Mouse (Mus musculus): Measurements from ENCODE around the gene Bcr.

Gene Bcr

GRCm38 (mm10) chr10:75093252-75093987 is 33.0 kb downstream of the Bcr start:
- peak; percentile 45 for DNase-seq (ENCODE audit: low read depth, low spot score)

DNA sequence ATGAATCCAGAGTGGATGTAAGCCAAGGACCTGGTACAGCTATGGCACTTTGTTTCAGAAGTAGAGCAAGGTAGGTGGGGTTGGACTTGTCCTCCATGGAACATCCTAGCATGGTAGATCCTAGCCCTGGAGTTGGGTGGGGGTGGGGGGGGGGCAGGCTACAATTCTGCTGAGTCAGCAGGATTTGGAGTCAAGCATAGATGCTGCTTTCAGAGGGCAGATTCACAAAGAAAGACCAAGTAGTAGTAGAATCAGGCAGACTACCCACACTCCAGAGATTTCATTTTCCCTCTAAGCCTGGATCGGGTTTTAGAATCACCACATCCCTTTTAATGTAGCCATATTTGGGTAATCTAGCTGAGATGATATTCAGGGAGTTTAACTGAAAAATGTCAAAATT is 33.9 kb downstream of the Bcr start:
- DNase-seq (ENCODE audit: low read depth, low spot score), result no peak

DNA sequence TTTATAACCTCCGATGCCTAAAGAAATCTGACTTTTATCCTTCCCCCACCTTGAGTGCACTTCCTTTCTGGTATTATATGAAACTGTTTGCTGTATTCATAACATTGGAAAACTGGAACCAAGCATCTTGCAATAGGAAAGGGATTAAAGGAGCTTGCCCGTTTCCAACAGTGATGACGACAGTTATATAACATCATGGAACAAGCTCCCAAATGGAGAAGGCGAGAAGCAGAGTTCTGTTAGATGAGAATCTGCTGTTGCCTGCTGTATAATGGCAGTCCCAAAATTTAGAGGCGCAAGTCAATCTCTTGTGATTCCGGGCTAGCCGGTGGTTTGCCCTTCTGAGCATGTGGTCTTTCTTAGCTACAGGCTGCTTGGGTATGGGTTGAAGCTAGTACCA is 34.8 kb downstream of the Bcr start:
- no peak for DNase-seq (ENCODE audit: low read depth, low spot score)

GRCm38 (mm10) chr10:75098446-75099183 is 38.2 kb downstream of the Bcr start:
- peak; percentile 66 for DNase-seq (ENCODE audit: low read depth, low spot score)

DNA sequence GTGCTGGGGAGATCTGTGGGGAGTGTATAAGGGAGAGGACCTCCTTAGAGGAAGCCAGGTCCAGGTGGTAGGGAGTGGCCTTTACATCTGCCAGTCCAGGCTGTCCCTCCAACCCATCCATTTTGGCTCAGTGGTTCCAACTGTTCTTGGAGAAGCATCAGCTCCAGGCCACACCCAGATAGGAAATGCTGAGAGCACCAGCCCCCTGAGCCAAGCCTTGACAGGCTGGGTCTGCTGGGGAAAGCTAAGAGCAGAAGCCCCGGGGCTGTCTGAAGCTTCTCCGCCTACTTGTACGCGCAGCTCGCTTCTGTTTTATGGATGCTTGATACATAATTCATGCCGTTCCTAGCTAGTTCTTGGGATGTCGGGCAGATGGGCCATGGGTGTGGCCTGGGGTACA is 39.9 kb downstream of the Bcr start:
- no peak for DNase-seq (ENCODE audit: low read depth, low spot score)

DNA sequence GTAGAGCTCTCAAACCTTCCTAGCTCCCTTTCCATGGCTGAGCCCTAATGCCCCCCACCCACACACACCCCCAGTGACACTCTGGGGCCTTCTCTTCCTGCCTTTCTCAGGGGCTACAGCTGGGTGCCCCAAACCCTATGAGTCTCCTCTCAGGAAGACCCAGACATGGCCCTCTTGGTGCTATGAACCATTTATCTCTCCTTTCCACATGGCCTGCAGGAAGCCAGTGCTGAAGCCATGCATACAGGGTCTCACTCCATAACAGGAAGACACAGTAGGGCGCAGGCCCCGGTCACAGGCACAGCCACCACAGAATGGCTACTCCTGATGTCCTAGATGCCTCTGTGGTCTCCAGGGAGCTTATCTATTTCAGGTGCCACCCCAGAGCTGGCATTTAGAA is 43.1 kb downstream of the Bcr start:
- DNase-seq (ENCODE audit: low read depth, low spot score), result no peak

GRCm38 (mm10) chr10:75104191-75105098 is 44.1 kb downstream of the Bcr start:
- no peak for DNase-seq (ENCODE audit: low read depth, low spot score)

- DNase-seq (ENCODE audit: low read depth, low spot score), result no peak
These were observed 44.7 kb downstream of the Bcr start for GRCm38 (mm10) chr10:75105099-75105461.

DNA sequence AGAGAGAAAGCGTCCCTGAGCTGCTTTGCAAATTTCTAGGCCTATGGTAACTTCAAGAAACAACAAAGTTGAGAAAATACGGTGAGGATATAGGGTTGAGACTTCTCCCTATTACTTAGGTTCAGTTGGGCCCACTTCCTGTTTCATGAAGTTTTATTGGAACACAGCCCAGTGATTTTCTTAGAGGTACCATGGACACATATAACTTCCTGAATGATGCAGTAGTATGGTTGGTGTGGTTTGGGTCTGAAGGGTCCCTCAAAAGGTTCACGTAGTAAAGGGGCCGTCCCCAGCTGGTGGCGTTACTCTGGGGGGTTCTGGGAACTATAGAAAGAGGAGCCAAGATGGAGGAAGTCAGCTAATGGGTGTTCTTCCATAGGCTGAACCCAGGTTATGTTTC is 45.3 kb downstream of the Bcr start:
- DNase-seq (ENCODE audit: low read depth, low spot score), result no peak

GRCm38 (mm10) chr10:75106940-75107381 is 46.6 kb downstream of the Bcr start:
- no peak for DNase-seq (ENCODE audit: low read depth, low spot score)

DNA sequence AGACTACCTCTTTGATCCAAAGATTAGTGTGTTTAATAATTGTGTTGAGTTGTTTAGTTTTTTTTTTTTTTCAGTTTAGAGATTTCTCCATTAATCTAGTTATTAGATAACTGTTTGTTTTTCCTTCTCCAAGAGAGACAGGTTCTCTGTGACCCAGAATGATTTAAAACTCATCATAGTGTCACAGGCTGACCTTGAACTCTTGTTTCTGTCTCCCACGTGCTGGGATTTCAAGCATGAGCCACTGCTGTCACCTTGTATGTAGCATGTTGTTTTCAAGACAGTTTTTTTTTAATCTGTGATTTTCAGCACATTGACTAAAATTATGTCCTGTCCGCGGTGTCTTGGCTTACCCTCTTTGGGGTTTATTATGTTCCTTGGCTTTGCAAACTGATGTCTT is 47.7 kb downstream of the Bcr start:
- DNase-seq (ENCODE audit: low read depth, low spot score), result no peak

DNA sequence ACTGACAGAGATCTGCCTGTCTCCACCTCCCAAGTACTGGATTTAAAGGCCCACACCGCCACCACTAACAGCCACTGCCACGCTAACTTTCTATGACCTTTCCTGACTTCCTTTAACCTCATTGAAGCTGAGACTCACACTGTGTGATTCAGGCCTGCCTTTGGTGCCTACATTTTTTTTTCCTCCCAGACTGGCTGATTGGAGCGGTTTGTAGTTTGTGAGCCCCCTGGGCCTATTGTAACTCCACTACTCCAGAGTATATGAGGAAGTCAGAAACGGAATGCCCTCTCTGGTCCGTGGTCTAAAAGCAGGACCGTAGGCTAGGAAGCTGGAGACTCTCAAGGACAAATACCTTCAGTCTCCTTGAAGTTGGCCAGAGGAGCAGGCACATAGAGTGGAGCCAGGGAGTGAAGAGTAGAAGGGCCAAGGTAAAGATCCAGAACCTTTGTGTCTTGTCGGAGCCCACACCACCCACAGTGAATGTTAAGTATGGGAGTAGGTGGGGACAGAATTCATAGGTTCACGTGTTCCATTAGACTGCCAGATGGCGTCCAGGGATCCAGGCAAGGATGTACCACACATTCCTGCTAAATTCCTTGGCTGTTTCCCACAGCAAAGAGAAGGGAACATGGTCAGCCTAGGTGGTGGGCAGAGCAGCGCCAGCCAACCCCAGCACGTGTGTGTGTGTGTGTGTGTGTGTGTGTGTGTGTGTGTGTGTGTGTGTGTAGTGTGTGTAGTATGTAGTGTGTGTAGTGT is 51.2 kb downstream of the Bcr start:
- DNase-seq (ENCODE audit: low read depth, low spot score), result peak; percentile 24

DNA sequence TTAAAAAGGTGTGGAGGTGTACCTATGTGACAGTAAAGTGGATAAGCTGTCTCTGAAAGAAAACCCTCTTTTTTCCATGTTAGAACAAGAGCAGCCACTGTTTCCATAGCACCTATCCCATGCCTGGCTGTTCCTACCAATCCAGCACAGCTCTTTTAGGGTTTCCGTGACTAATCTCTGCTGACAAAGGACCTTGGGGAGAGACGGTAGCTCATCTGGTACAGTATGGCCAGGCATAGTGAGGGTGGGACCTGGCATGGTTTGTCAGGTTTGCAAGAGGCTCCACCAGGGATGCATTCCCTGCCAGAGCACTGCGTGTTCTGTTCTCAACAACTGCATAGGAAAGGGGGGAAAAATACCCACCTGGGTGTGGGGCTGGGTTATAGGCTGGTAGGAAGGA is 52.0 kb downstream of the Bcr start:
- no peak for DNase-seq (ENCODE audit: low read depth, low spot score)

GRCm38 (mm10) chr10:75113620-75114019 is 53.2 kb downstream of the Bcr start:
- no peak for DNase-seq (ENCODE audit: low read depth, low spot score)

DNA sequence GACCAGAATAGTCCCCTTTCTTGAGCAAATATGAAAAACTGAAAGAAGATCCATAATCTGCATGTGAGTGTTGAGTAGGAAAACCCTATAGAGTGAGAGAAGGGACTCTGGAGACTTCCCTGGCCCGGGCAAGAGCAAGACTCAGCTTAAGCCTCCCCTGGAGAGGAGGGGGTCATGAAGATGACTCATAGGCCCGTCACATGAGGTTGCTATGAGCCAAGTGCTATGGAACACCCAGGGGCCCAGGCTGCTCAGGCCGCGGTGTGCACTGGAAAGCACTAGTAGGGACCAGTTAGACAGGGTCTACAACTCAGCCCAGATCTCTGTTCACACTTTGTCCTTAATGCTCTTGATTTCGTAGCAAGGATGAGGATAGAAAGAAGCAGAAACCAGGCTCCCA is 54.8 kb downstream of the Bcr start:
- DNase-seq (ENCODE audit: low read depth, low spot score), result no peak

GRCm38 (mm10) chr10:75116842-75117457 is 56.6 kb downstream of the Bcr start:
- DNase-seq (ENCODE audit: low read depth, low spot score), result no peak

DNA sequence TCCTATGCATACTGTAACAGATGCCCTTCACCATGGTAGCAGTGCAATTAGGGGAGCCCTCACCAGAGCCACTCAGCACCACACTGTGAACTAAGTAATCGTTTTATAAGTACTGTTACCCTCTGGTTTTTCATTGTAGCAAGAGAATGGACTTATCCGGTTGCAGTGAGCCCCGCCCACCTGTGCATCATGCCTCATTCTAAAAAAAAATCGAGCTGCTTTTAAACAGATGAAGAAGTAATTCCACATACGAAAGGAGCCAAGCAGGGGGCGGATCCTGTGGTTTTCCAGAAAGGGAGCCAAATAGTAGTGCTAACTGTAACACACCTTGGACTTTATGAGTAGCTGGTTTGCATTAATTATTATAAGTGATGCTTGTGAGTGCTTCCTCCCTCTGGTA is 58.1 kb downstream of the Bcr start:
- DNase-seq (ENCODE audit: low read depth, low spot score), result no peak

DNA sequence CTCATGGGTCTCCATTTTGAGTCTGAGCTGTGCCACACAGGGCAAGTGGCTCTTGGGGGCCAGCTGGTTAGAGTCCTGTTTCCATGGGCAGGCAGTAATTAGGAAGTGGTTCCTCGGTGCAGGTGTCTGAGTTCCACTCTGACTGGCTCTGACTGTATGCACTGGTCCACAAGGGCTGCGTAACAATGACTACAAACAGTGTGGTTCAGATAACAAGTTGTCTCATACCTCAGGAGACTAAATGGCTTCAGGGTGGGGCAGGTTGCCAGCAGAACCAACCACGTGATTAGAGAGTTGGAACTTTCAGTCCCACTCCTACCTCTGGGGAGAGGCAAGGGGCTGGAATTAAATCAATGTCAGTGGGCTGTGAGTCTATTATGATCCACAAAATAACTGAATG is 59.0 kb downstream of the Bcr start:
- no peak for DNase-seq (ENCODE audit: low read depth, low spot score)

DNA sequence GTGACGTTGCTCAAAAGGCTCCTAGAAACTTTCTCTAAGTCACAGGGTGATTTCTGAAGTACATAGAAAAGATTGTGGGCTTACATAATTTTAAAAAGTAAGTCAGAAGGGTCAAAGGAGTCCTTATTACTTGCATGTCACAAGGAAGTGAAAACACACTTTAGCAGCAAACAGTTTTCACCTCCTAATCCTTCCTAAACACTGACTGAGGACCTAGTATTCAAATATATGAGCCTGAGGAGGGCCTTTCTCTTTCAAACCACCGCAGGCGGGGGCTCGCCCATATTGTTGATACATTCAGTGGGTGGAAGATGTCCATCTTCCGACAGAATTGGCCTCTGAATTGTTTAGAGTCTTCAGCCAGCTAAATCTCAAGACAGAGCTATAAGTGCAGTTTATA is 59.8 kb downstream of the Bcr start:
- no peak for DNase-seq (ENCODE audit: low read depth, low spot score)

GRCm38 (mm10) chr10:75121028-75121427 is 60.6 kb downstream of the Bcr start:
- DNase-seq (ENCODE audit: low read depth, low spot score), result no peak

DNA sequence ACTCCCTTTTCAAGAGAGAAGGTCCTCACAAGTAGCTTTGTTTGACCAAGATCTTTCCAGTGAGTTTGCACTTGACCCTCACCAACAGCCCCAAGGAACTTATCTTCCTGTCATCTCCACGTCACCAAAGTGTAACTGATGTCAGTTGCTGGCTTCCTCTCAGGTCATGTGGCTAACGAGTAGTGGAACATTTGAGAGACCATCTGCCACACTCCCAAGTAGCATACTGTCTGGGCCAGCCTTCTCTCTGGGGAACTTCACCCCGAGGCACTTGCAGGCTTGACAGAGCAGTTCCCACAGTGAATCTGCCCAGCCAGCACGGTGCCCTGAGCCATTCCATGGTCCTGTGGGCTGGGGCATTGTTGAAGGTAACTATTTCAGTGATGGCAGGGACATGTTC is 65.2 kb downstream of the Bcr start:
- no peak for DNase-seq (ENCODE audit: low read depth, low spot score)
